ENCODE assay signal across 13 mouse cellular contexts in the genomic region with DNA sequence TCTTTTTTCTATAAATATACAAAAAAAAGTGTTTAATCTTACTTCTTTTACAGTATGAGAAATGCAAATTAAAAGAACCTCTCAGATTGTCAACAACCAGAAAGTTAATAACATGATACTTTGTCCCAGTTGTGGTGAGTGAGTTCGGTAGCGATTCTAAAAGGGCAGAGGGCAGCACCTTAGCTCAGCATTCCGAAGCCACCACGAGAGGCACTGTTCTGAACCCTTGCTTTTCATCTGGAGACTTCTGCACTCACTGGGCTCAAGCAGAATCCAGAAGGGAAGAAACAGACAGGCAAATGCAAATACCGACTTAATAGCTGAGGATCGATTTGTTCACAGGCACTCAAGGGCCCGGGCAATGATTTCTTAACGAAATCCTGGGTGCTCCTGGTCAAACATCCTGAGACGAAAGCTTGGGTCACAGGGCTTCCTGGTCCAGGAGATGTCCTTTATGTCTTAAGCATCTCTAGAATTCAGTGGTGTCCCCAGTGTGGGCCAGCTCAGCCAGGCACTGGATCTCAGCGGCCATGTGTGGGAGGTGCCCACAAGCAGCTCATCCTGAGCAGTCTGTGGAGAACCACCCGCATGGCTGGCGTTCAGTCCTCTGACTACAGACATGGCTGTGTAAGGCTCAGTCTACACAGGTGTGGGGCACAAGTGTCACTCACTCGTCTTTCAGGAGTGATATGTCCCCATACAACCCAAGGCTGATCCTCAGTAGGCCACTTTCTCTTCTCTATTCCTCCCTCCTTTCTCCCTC. TPM values are rescaled to one million over a fixed set of nuclear protein-coding genes. Genes with fewer than 3 reads are reported as not detected.
DNase-seq lines count a peak whose midpoint lies in the region; ATAC-seq and TF ChIP-seq lines count a peak whose summit lies in the region.
"Had no signal": no experiment of that assay in that cellular context is flagged by ENCODE, and none has a peak within 500 bp of the region (broad histone marks: within the 10 kb centered on the region; RNA-seq: fewer than 3 reads in every experiment).

No protein-coding gene starts in this region.

- no peaks in the 10 kb centered on the region for H3K27me3 ChIP-seq in hindbrain, postnatal 0 days (ENCODE audit: insufficient read depth, low read length)
- H3K27me3 ChIP-seq in hindbrain, embryonic 13.5 days: no peaks in the 10 kb centered on the region
- H3K27me3 ChIP-seq in midbrain, embryonic 13.5 days: no peaks in the 10 kb centered on the region
- no peaks in the 10 kb centered on the region for H3K27me3 ChIP-seq in midbrain, embryonic 14.5 days (ENCODE audit: control insufficient read depth, insufficient read depth, low read length)
- 0 out of 2 replicates have a peak, but pooled peaks cover 3% of the 10 kb centered on the region for H3K27me3 ChIP-seq in embryonic facial prominence, embryonic 10.5 days (replicated peaks; ENCODE audit: low read depth, poor library complexity, severe bottlenecking)
- H3K27me3 ChIP-seq: neural tube, embryonic 12.5 days had no signal

- no peak overlapping the region for H3K4me2 ChIP-seq in hindbrain, postnatal 0 days (ENCODE audit: low read depth, low read length)
- no peak overlapping the region for H3K4me2 ChIP-seq in hindbrain, embryonic 13.5 days
- H3K4me2 ChIP-seq in midbrain, embryonic 13.5 days (replicated peaks): no peak overlapping the region
- H3K4me2 ChIP-seq in midbrain, embryonic 14.5 days (ENCODE audit: low read length): no peak overlapping the region
- H3K4me2 ChIP-seq: liver, embryonic 11.5 days; neural tube, embryonic 12.5 days had no signal

- DNase-seq in hindbrain, postnatal 0 days (ENCODE audit: low spot score): no peak
- DNase-seq in midbrain, embryonic 14.5 days: no peak
- peak; percentile 42 for DNase-seq in embryonic facial prominence, embryonic 10.5 days (ENCODE audit: low spot score)
- DNase-seq in left cerebral cortex, adult 18-20 months (ENCODE audit: low spot score in 2 of 2): no peak
- DNase-seq in layer of hippocampus, adult 9-10 months (ENCODE audit: low spot score): no peak
- DNase-seq: gastrocnemius, postnatal 36 days; thymus, postnatal 4 days had no signal

- H3K27ac ChIP-seq in hindbrain, postnatal 0 days: no peak overlapping the region
- no peak overlapping the region for H3K27ac ChIP-seq in hindbrain, embryonic 13.5 days
- H3K27ac ChIP-seq in midbrain, embryonic 13.5 days: no peak overlapping the region
- H3K27ac ChIP-seq in midbrain, embryonic 14.5 days (replicated peaks; ENCODE audit: low read depth, low read length): no peak overlapping the region
- H3K27ac ChIP-seq in embryonic facial prominence, embryonic 10.5 days (replicated peaks): peak overlapping the region; percentile 71
- H3K27ac ChIP-seq: neural tube, embryonic 12.5 days had no signal

- H3K36me3 ChIP-seq in hindbrain, postnatal 0 days (ENCODE audit: insufficient read depth, low read length): no peaks in the 10 kb centered on the region
- no peaks in the 10 kb centered on the region for H3K36me3 ChIP-seq in hindbrain, embryonic 13.5 days
- H3K36me3 ChIP-seq in midbrain, embryonic 13.5 days: no peaks in the 10 kb centered on the region
- H3K36me3 ChIP-seq in midbrain, embryonic 14.5 days (ENCODE audit: control insufficient read depth, insufficient read depth, low read length): no peaks in the 10 kb centered on the region
- H3K36me3 ChIP-seq in embryonic facial prominence, embryonic 10.5 days (replicated peaks): no peaks in the 10 kb centered on the region
- H3K36me3 ChIP-seq: neural tube, embryonic 12.5 days had no signal

- no peak for ATAC-seq in hindbrain, postnatal 0 days
- ATAC-seq in hindbrain, embryonic 13.5 days (ENCODE audit: low FRiP score): no peak
- peak; percentile 30; the same call in 1 of the 2 replicates for ATAC-seq in midbrain, embryonic 13.5 days
- ATAC-seq in midbrain, embryonic 14.5 days (ENCODE audit: low FRiP score, low TSS enrichment): no peak

- no peak overlapping the region for H3K4me3 ChIP-seq in hindbrain, postnatal 0 days (ENCODE audit: low read length)
- H3K4me3 ChIP-seq in hindbrain, embryonic 13.5 days: no peak overlapping the region
- no peak overlapping the region for H3K4me3 ChIP-seq in midbrain, embryonic 13.5 days (replicated peaks)
- H3K4me3 ChIP-seq in midbrain, embryonic 14.5 days (replicated peaks; ENCODE audit: low read depth, low read length): no peak overlapping the region
- H3K4me3 ChIP-seq in embryonic facial prominence, embryonic 10.5 days: no peak overlapping the region
- H3K4me3 ChIP-seq: neural tube, embryonic 12.5 days had no signal

- TF ChIP-seq CTCF in hindbrain, postnatal 0 days (IDR thresholded peaks at IDR 0.05; ENCODE audit: low read depth): peak; percentile 37

- no peaks in the 10 kb centered on the region for H3K9me3 ChIP-seq in hindbrain, postnatal 0 days (ENCODE audit: low read length)
- peaks cover 15% of the 10 kb centered on the region; the same call in 1 of the 2 replicates for H3K9me3 ChIP-seq in hindbrain, embryonic 13.5 days
- peaks cover 12% of the 10 kb centered on the region; the same call in 1 of the 2 replicates for H3K9me3 ChIP-seq in midbrain, embryonic 13.5 days
- peaks cover 5% of the 10 kb centered on the region; the same call in 1 of the 2 replicates for H3K9me3 ChIP-seq in midbrain, embryonic 14.5 days (ENCODE audit: control insufficient read depth, low read length)
- peaks cover 27% of the 10 kb centered on the region for H3K9me3 ChIP-seq in embryonic facial prominence, embryonic 10.5 days

- 58% methylated on average over 13 of the region's 13 CpGs for WGBS in hindbrain, postnatal 0 days
- 57% methylated on average over 13 of the region's 13 CpGs for WGBS in hindbrain, embryonic 13.5 days
- 51% methylated on average over 13 of the region's 13 CpGs for WGBS in midbrain, embryonic 13.5 days
- 49% methylated on average over 13 of the region's 13 CpGs for WGBS in midbrain, embryonic 14.5 days
- WGBS in embryonic facial prominence, embryonic 10.5 days: 47% methylated on average over 13 of the region's 13 CpGs

- no peak overlapping the region for H3K9ac ChIP-seq in hindbrain, postnatal 0 days (replicated peaks; ENCODE audit: low read length)
- H3K9ac ChIP-seq in hindbrain, embryonic 13.5 days: no peak overlapping the region
- H3K9ac ChIP-seq in midbrain, embryonic 13.5 days (replicated peaks): no peak overlapping the region
- H3K9ac ChIP-seq in midbrain, embryonic 14.5 days (replicated peaks; ENCODE audit: low read length): no peak overlapping the region
- H3K9ac ChIP-seq: neural tube, embryonic 12.5 days had no signal

- no peaks in the 10 kb centered on the region for H3K4me1 ChIP-seq in hindbrain, postnatal 0 days (ENCODE audit: insufficient read depth, low read length)
- peaks cover 7% of the 10 kb centered on the region; the same call in 1 of the 2 replicates for H3K4me1 ChIP-seq in hindbrain, embryonic 13.5 days (replicated peaks)
- peaks cover 14% of the 10 kb centered on the region for H3K4me1 ChIP-seq in midbrain, embryonic 13.5 days (replicated peaks)
- peaks cover 7% of the 10 kb centered on the region; the same call in 1 of the 2 replicates for H3K4me1 ChIP-seq in midbrain, embryonic 14.5 days (ENCODE audit: control insufficient read depth, insufficient read depth, low read length)
- peaks cover 29% of the 10 kb centered on the region for H3K4me1 ChIP-seq in embryonic facial prominence, embryonic 10.5 days

RNA-seq across cellular contexts. Expression of gene Spo11, which starts 18.3 kb away (rescaled TPM):
- total RNA-seq in hindbrain, postnatal 0 days (2014; rRNA removed): 0.07 and 1.0 TPM in 2 replicates
- 0.86 and 0.96 TPM in 2 replicates for polyA plus RNA-seq in hindbrain, postnatal 0 days (2015; fragmentation: Nextera tagmentation; extraction: Ambion mirVana)
- polyA plus RNA-seq in hindbrain, embryonic 13.5 days (2015; fragmentation: Nextera tagmentation; extraction: Ambion mirVana): 0.79 and 0.87 TPM in 2 replicates
- 0.53 and 0.61 TPM in 2 replicates for polyA plus RNA-seq in midbrain, embryonic 13.5 days (2015; fragmentation: Nextera tagmentation; extraction: Ambion mirVana)
- polyA plus RNA-seq in midbrain, embryonic 14.5 days (2014; fragmentation: Nextera tagmentation; extraction: Ambion mirVana): 0.68 TPM in 1 of 2 replicates, not detected in the other
- polyA plus RNA-seq in embryonic facial prominence, embryonic 10.5 days (2016; fragmentation: Nextera tagmentation; extraction: Ambion mirVana): 0.26 and 0.46 TPM in 2 replicates
- total RNA-seq in left cerebral cortex, adult 18-20 months (2021): under 1 TPM; 0.23 to 0.28 TPM
- total RNA-seq: heart, postnatal 25 days; megakaryocyte progenitor cell, adult 5-6 weeks had no signal
- polyA plus RNA-seq: liver, embryonic 11.5 days had no signal

RNA-seq across cellular contexts. Expression of gene Bmp7, which starts 19.1 kb away (rescaled TPM):
- total RNA-seq in hindbrain, postnatal 0 days (2014; rRNA removed): 24.1 and 25.1 TPM in 2 replicates
- polyA plus RNA-seq in hindbrain, postnatal 0 days (2015; fragmentation: Nextera tagmentation; extraction: Ambion mirVana): 12.8 and 15.6 TPM in 2 replicates
- polyA plus RNA-seq in hindbrain, embryonic 13.5 days (2015; fragmentation: Nextera tagmentation; extraction: Ambion mirVana): 12.4 and 12.5 TPM in 2 replicates
- polyA plus RNA-seq in midbrain, embryonic 13.5 days (2015; fragmentation: Nextera tagmentation; extraction: Ambion mirVana): 9.1 and 12.6 TPM in 2 replicates
- polyA plus RNA-seq in midbrain, embryonic 14.5 days (2014; fragmentation: Nextera tagmentation; extraction: Ambion mirVana): 3.1 and 13.2 TPM in 2 replicates
- polyA plus RNA-seq in embryonic facial prominence, embryonic 10.5 days (2016; fragmentation: Nextera tagmentation; extraction: Ambion mirVana): 19.8 and 20.9 TPM in 2 replicates
- total RNA-seq in left cerebral cortex, adult 18-20 months (2021): 10 to 100 TPM; 12.8 to 13.9 TPM
- total RNA-seq: megakaryocyte progenitor cell, adult 5-6 weeks had no signal

RNA-seq across cellular contexts. Expression of gene Rae1, which starts 40.7 kb away (rescaled TPM):
- total RNA-seq in hindbrain, postnatal 0 days (2014; rRNA removed): 85.3 and 96.0 TPM in 2 replicates
- polyA plus RNA-seq in hindbrain, postnatal 0 days (2015; fragmentation: Nextera tagmentation; extraction: Ambion mirVana): 112 and 116 TPM in 2 replicates
- polyA plus RNA-seq in hindbrain, embryonic 13.5 days (2015; fragmentation: Nextera tagmentation; extraction: Ambion mirVana): 118 and 120 TPM in 2 replicates
- polyA plus RNA-seq in midbrain, embryonic 13.5 days (2015; fragmentation: Nextera tagmentation; extraction: Ambion mirVana): 121 TPM in 2 replicates
- 115 and 127 TPM in 2 replicates for polyA plus RNA-seq in midbrain, embryonic 14.5 days (2014; fragmentation: Nextera tagmentation; extraction: Ambion mirVana)
- 176 and 179 TPM in 2 replicates for polyA plus RNA-seq in embryonic facial prominence, embryonic 10.5 days (2016; fragmentation: Nextera tagmentation; extraction: Ambion mirVana)
- 10 to 100 TPM; 55.2 to 61.0 TPM for total RNA-seq in left cerebral cortex, adult 18-20 months (2021)
